Mouse (Mus musculus) cerebellum, adult 18-20 months (tissue): ENCODE data around the gene C4b.

Source experiments
- DNase-seq, 2 experiments: peaks; one replicate each; pipeline ENCODE4 v3.0.0; 2021

Gene C4b

GRCm38 (mm10) chr17:34700671-34701071, 43.0 kb downstream of the C4b start:
- no peak for DNase-seq

- no peak for DNase-seq
Observed at GRCm38 (mm10) chr17:34699575-34700408, 43.9 kb downstream of the C4b start.

GRCm38 (mm10) chr17:34692906-34693305, 50.8 kb downstream of the C4b start:
- DNase-seq, result no peak

- no peak for DNase-seq
Observed at GRCm38 (mm10) chr17:34690458-34690857, 53.2 kb downstream of the C4b start.

GRCm38 (mm10) chr17:34688889-34689288, 54.8 kb downstream of the C4b start:
- DNase-seq, result no peak

GRCm38 (mm10) chr17:34685120-34686110, 58.3 kb downstream of the C4b start:
- DNase-seq, result no peak

- no peak for DNase-seq
Observed at GRCm38 (mm10) chr17:34684253-34684893, 59.3 kb downstream of the C4b start.

- no peak for DNase-seq
Observed at GRCm38 (mm10) chr17:34683686-34684220, 59.9 kb downstream of the C4b start.

GRCm38 (mm10) chr17:34683179-34683578, 60.5 kb downstream of the C4b start:
- no peak for DNase-seq

GRCm38 (mm10) chr17:34681881-34682536, 61.7 kb downstream of the C4b start:
- no peak for DNase-seq

- DNase-seq, result no peak
Observed at GRCm38 (mm10) chr17:34681132-34681571, 62.5 kb downstream of the C4b start.

GRCm38 (mm10) chr17:34680621-34681020, 63.1 kb downstream of the C4b start:
- no peak for DNase-seq

GRCm38 (mm10) chr17:34680191-34680590, 63.5 kb downstream of the C4b start:
- DNase-seq, result no peak
